Mouse (Mus musculus) MEL (cell line): ENCODE results near the gene Aco2. TPM values are rescaled to one million over a fixed set of nuclear protein-coding genes. Genes with fewer than 3 reads are reported as not detected.

Source experiments
- DNase-seq: peaks from one replicate; pipeline ENCODE4 v3.0.0; 2011; ENCODE audit warnings: low read depth, low spot score
- H3K27ac ChIP-seq: 2 replicates; pipeline ENCODE4 v1.5.1; 2012; ENCODE audit warnings: low read depth, mild to moderate bottlenecking, control low read depth, low read length, moderate library complexity; ENCODE audit not compliant: control insufficient read depth
- H3K27me3 ChIP-seq, 2 experiments: fragments of 150-350 bp in 1 of 2; sonication (generic) in 1 of 2; 2 replicates each; pipeline ENCODE4 v1.6.1; 2012; ENCODE audit warnings: low read length in 2 of 2, mild to moderate bottlenecking in 2 of 2, improper control_type of control experiment in 1 of 2, moderate library complexity in 1 of 2; ENCODE audit not compliant: insufficient read depth in 2 of 2, control insufficient read depth in 1 of 2
- H3K36me3 ChIP-seq, 2 experiments: 2 replicates each; pipeline ENCODE4 v1.6.1; 2012 to 2014; ENCODE audit warnings: low read length in 2 of 2, improper control_type of control experiment in 1 of 2, inconsistent platforms in 1 of 2, mild to moderate bottlenecking in 1 of 2; ENCODE audit not compliant: insufficient read depth in 2 of 2, control insufficient read depth in 1 of 2
- H3K4me1 ChIP-seq, 2 experiments: fragments of 150-350 bp in 1 of 2; sonication (generic) in 1 of 2; 2 replicates each; pipeline ENCODE4 v1.6.1; 2012; ENCODE audit warnings: low read length in 2 of 2, improper control_type of control experiment in 1 of 2, mild to moderate bottlenecking in 1 of 2; ENCODE audit not compliant: insufficient read depth in 2 of 2, control insufficient read depth in 1 of 2
- H3K4me3 ChIP-seq, 2 experiments: fragments of 150-350 bp in 1 of 2; sonication (generic) in 1 of 2; 2 replicates each; pipeline ENCODE4 v1.5.1; 2012; ENCODE audit warnings: low read depth in 2 of 2, low read length in 2 of 2, mild to moderate bottlenecking in 2 of 2, moderate library complexity in 2 of 2, control low read depth in 1 of 2, improper control_type of control experiment in 1 of 2; ENCODE audit not compliant: control insufficient read depth in 1 of 2, insufficient read depth in 1 of 2
- H3K79me2 ChIP-seq: 2 replicates; pipeline ENCODE4 v1.6.1; 2012; ENCODE audit warnings: mild to moderate bottlenecking, low read length, moderate library complexity; ENCODE audit not compliant: control insufficient read depth, poor library complexity, insufficient read depth
- H3K9ac ChIP-seq: 2 replicates; pipeline ENCODE4 v1.6.1; 2012; ENCODE audit warnings: low read depth, mild to moderate bottlenecking, control low read depth, low read length, moderate library complexity; ENCODE audit not compliant: control insufficient read depth, poor library complexity, severe bottlenecking
- H3K9me3 ChIP-seq: fragments of 150-350 bp; sonication (generic); replicated peaks from 2 replicates; pipeline ENCODE4 v1.6.1; 2012; ENCODE audit warnings: mild to moderate bottlenecking, low read length, improper control_type of control experiment, moderate library complexity; ENCODE audit not compliant: insufficient read depth
- ELF1 ChIP-seq: IDR thresholded peaks from 2 replicates; pipeline ENCODE4 v1.6.1; 2014; ENCODE audit warnings: low read depth, mild to moderate bottlenecking, inconsistent platforms, low read length, improper control_type of control experiment, moderate library complexity
- GABPA ChIP-seq: IDR thresholded peaks from 2 replicates; pipeline ENCODE4 v1.6.1; 2012; ENCODE audit warnings: low read depth, mild to moderate bottlenecking, inconsistent platforms, low read length, improper control_type of control experiment, moderate library complexity
- HCFC1 ChIP-seq: IDR thresholded peaks from 2 replicates; pipeline ENCODE4 v1.6.1; 2012; ENCODE audit warnings: low read depth, mild to moderate bottlenecking, inconsistent platforms, low read length, improper control_type of control experiment, moderate library complexity
- JUND ChIP-seq: IDR thresholded peaks from 2 replicates; pipeline ENCODE4 v1.6.1; 2011; ENCODE audit warnings: low read depth, mild to moderate bottlenecking, improper control_type of control experiment, low read length
- KAT2A ChIP-seq: conservative IDR thresholded peaks from 2 replicates; pipeline ENCODE4 v1.6.1; 2012; ENCODE audit warnings: low read depth, low read length, improper control_type of control experiment, inconsistent platforms
- MAFK ChIP-seq: IDR thresholded peaks from 2 replicates; pipeline ENCODE4 v1.6.1; 2011; ENCODE audit warnings: low read depth, mild to moderate bottlenecking, low read length, improper control_type of control experiment, borderline replicate concordance
- MAX ChIP-seq: IDR thresholded peaks from 2 replicates; pipeline ENCODE4 v1.6.1; 2011; ENCODE audit warnings: low read length, improper control_type of control experiment
- MAZ ChIP-seq: IDR thresholded peaks from 2 replicates; pipeline ENCODE4 v1.6.1; 2012; ENCODE audit warnings: low read depth, mild to moderate bottlenecking, inconsistent platforms, low read length, improper control_type of control experiment
- MEF2A ChIP-seq: IDR thresholded peaks from 2 replicates; pipeline ENCODE4 v1.6.1; 2014; ENCODE audit warnings: low read depth, mild to moderate bottlenecking, inconsistent platforms, low read length, improper control_type of control experiment; ENCODE audit not compliant: poor library complexity, insufficient replicate concordance, severe bottlenecking; ENCODE audit errors: extremely low read depth
- MYC ChIP-seq: IDR thresholded peaks from 2 replicates; pipeline ENCODE4 v1.6.1; 2011; ENCODE audit warnings: low read depth, mild to moderate bottlenecking, low read length, improper control_type of control experiment, moderate library complexity
- POLR2A ChIP-seq, 2 experiments: IDR thresholded peaks; 2 replicates each; pipeline ENCODE4 v1.6.1; 2011 to 2012; ENCODE audit warnings: low read length in 2 of 2, mild to moderate bottlenecking in 2 of 2, control low read depth in 1 of 2, improper control_type of control experiment in 1 of 2, low read depth in 1 of 2, moderate library complexity in 1 of 2; ENCODE audit not compliant: control insufficient read depth in 1 of 2, insufficient read depth in 1 of 2, poor library complexity in 1 of 2
- POLR2AphosphoS2 ChIP-seq: IDR thresholded peaks from 2 replicates; pipeline ENCODE4 v1.6.1; 2011; ENCODE audit warnings: low read length, improper control_type of control experiment
- POLR2AphosphoS5 ChIP-seq: IDR thresholded peaks from 2 replicates; pipeline ENCODE4 v1.6.1; 2012; ENCODE audit warnings: low read depth, borderline replicate concordance, mild to moderate bottlenecking, inconsistent platforms, low read length, moderate library complexity, mixed read lengths
- RAD21 ChIP-seq: IDR thresholded peaks from 2 replicates; pipeline ENCODE4 v1.6.1; 2011; ENCODE audit warnings: mild to moderate bottlenecking, low read depth, low read length, improper control_type of control experiment
- TBP ChIP-seq: IDR thresholded peaks from 2 replicates; pipeline ENCODE4 v1.8.0; 2011; ENCODE audit warnings: low read depth, low read length, improper control_type of control experiment
- USF2 ChIP-seq, 2 experiments: IDR thresholded peaks; 2 replicates each; pipeline ENCODE4 v1.6.1; 2011 to 2012; ENCODE audit warnings: improper control_type of control experiment in 2 of 2, low read length in 2 of 2, borderline replicate concordance in 1 of 2, inconsistent platforms in 1 of 2, low read depth in 1 of 2, mild to moderate bottlenecking in 1 of 2; ENCODE audit not compliant: insufficient read depth in 1 of 2
- ZKSCAN1 ChIP-seq: IDR thresholded peaks from 2 replicates; pipeline ENCODE4 v1.6.1; 2012; ENCODE audit warnings: low read depth, mild to moderate bottlenecking, inconsistent platforms, low read length, improper control_type of control experiment, moderate library complexity
- polyA plus RNA-seq, 2 experiments: library from polyadenylated mRNA; stranded (reverse) in 1 of 2; unstranded in 1 of 2; fragments of >175 nt in 1 of 2; fragments of >200 nt in 1 of 2; gene quantifications; 2 replicates each; pipeline versions ENCODE4 v1.2.1 to v1.2.4; 2012; ENCODE audit warnings: low replicate concordance in 2 of 2, low read depth in 1 of 2; ENCODE audit not compliant: insufficient read length in 2 of 2, insufficient read depth in 1 of 2, missing spikeins in 1 of 2
- total RNA-seq: library from RNA; depleted of rRNA; stranded (reverse); fragments of 300-350 nt; gene quantifications from 2 replicates; pipeline ENCODE4 v1.2.3, GENCODE M21; 2012

Gene Aco2
- total and polyA plus RNA-seq, 3 experiments: 248 to 1,242 (median 447) TPM

DNA sequence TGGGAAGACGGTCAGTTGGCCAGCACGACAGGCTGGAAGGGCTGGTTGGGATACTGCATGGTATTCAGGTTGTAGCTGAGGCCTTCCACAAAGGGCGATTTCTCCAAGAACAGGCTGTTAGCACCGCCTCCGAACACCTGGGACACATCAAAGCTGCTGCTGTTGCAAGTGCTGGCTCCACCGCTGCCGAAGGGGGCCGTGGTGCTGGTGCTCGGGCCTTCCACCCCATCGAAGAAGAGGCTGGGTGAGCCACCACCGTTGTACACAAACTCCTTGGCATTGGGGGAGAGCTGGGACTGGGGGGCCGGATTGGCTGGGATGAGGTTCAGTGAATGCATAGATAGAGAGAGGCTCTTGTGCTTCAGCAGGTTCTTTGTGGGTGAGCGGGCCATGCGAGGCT is 21.4 kb upstream of the Aco2 start:
- no peak overlapping the region for H3K4me3 ChIP-seq
- no peaks in the 10 kb centered on the region for H3K27me3 ChIP-seq
- DNase-seq: no peak
- no peak overlapping the region for H3K9ac ChIP-seq
- H3K27ac ChIP-seq: no peak overlapping the region
- H3K79me2 ChIP-seq: peaks cover 30% of the 10 kb centered on the region
- peaks cover 6 to 7% of the 10 kb centered on the region in 2 experiments for H3K36me3 ChIP-seq
- no peaks in the 10 kb centered on the region for H3K9me3 ChIP-seq
- TF ChIP-seq MAX: no peak
- no peak for TF ChIP-seq POLR2AphosphoS2
- no peak for TF ChIP-seq POLR2A (IDR thresholded peaks at IDR 0.05; ENCODE audit: control insufficient read depth in 1 of 2, insufficient read depth in 1 of 2, low read depth in 1 of 2, low read length in 2 of 2, poor library complexity in 1 of 2)
- no peak for TF ChIP-seq MEF2A
- no peak for TF ChIP-seq ZKSCAN1
- TF ChIP-seq MYC: no peak
- peaks cover 0 to 5% of the 10 kb centered on the region in 2 experiments; a peak in 1 of 4 replicates for H3K4me1 ChIP-seq

DNA sequence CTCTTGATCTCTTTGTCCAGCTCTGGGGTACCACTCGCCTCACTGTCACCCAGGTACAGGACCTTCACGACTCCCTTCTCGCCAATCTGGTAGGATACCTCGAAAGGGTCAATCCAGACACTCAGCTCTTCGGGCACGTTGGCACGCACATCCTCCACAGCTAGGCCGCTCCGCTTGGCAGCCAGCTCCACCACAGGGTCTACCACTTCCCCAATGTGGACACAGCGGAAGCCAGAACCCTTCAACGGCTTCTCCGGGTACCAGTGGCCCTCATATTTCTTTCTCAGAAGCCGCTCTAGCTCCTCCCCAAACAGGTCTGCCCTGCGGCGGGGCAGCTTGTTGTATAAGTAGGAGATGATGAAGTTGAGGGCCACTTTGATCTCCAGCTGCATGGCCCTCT is 20.7 kb upstream of the Aco2 start:
- Histone ChIP-seq H3K9me3 (no peaks in the 10 kb centered on the region), H3K36me3 (peaks cover 7 to 8% of the 10 kb centered on the region in 2 experiments), H3K4me1 (peaks cover 0 to 7% of the 10 kb centered on the region in 2 experiments; a peak in 1 of 4 replicates), H3K4me3 (no peak overlapping the region), H3K27me3 (no peaks in the 10 kb centered on the region)
- DNase-seq: no peak
- TF ChIP-seq KAT2A (no peak), GABPA (no peak)
- TF ChIP-seq, all 39 proteins: peak for 0
- peaks cover 36% of the 10 kb centered on the region for H3K79me2 ChIP-seq
- no peak overlapping the region for H3K27ac ChIP-seq
- no peak overlapping the region for H3K9ac ChIP-seq

DNA sequence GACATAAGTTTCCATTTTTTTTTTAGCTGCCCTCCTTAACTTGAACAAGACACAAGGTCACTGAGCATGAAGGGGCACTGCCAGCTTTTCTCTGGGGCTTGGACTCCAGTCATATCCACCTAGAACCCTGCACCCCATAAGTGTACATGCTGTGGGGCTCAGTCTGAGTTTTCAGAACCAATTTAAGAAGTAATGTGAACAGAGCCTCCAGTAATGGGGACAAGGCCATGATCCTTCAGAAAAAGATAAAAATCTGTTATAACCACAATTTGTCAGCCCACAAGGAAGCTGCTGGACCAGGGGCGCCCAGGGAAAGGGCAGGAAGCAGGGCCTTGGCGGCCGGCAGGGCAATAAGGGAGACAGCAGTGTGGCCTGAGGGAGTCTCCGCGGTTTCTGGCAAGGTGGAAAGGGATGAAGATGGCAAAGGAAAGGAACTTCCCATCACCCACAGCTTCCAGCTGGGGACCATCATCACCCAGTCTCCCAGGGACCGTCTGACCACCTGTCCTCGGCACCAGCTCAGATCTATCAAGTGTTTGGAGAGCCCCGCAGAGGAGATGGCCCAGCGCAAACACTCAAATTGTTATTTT is 19.6 kb upstream of the Aco2 start:
- Histone ChIP-seq H3K4me1 (peaks cover 0 to 7% of the 10 kb centered on the region in 2 experiments; a peak in 1 of 4 replicates), H3K9ac (no peak overlapping the region), H3K79me2 (peaks cover 47% of the 10 kb centered on the region), H3K9me3 (no peaks in the 10 kb centered on the region), H3K27me3 (no peaks in the 10 kb centered on the region), H3K27ac (no peak overlapping the region), H3K36me3 (peaks cover 7 to 8% of the 10 kb centered on the region in 2 experiments), H3K4me3 (no peak overlapping the region)
- TF ChIP-seq RAD21 (no peak), USF2 (IDR thresholded peaks at IDR 0.05; ENCODE audit: borderline replicate concordance in 1 of 2, insufficient read depth in 1 of 2, low read depth in 1 of 2, low read length in 2 of 2) (no peak), MAZ (no peak), JUND (no peak), MAFK (no peak), POLR2AphosphoS5 (no peak), POLR2A (IDR thresholded peaks at IDR 0.05; ENCODE audit: control insufficient read depth in 1 of 2, insufficient read depth in 1 of 2, low read depth in 1 of 2, low read length in 2 of 2, poor library complexity in 1 of 2) (no peak), TBP (no peak), HCFC1 (no peak), ELF1 (no peak)
- no peak for DNase-seq
